Mouse (Mus musculus): ENCODE measurements around the gene Fxn. TPM values are rescaled to one million over a fixed set of nuclear protein-coding genes. Genes with fewer than 3 reads are reported as not detected.

Fxn gene
- 17.8 and 18.5 TPM in 2 replicates for total RNA-seq (2021)
- long read RNA-seq, transcript Fxn-201 (5 exons, 1,114 nt) = major isoform, 25 of 29 reads
- long read RNA-seq, partial matches to known transcripts = 0 of 29 reads
- long read RNA-seq, other reads (novel, unspliced or antisense) = 4 of 29 reads

DNA sequence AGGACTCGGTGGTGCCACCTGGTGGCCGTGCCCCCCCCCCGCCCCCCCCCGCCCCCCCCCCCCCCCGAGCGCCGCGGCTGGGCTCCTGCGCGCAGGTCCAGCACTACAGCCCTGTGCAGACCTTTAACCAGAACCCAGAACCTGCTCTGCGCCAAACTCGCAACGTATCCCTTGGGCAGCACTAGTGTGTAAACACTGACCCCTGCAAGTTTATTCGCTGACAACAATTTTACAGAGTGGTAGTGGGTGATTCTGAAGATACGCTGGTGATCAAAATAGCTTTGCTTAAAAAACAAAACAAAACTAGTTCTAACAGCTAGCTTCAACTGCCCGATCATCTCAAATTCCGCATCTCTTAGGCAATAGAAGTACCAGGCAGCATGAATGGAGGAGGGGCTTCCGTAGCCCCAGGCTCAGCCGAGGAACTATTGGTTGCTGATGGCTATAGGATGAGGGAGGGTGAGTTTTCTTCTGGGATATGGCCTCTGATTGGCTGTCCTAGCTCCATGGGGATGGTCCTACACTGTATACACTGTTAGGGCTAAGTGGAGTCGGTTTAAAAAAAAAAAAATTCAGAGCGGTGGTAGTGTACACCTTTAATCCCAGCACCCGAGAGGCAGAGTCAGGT, at the start of gene Fxn:
Fxn (minus strand) TSS at position 5 of the 628 bp plus-strand sequence.
- DNase-seq = no peak

DNA sequence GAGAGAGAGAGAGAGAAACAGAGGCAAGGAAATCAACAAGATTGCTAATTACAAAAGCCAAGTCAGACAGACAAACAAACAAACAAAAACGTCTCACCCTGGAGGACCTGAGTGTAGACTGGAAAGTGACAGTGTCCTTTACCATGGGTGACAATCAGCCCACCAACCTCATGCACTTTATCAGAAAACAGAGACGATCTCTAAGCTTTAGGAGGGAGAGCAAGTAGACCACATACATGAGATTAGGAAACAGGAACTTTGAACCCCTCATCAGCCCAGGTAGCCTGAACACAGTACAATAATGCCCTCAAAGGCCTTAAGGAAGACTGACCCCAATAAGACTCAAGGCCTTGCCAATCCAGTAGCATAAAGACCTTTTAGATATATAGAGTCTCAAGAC, 47.5 kb upstream of the Fxn start:
- DNase-seq = no peak

DNA sequence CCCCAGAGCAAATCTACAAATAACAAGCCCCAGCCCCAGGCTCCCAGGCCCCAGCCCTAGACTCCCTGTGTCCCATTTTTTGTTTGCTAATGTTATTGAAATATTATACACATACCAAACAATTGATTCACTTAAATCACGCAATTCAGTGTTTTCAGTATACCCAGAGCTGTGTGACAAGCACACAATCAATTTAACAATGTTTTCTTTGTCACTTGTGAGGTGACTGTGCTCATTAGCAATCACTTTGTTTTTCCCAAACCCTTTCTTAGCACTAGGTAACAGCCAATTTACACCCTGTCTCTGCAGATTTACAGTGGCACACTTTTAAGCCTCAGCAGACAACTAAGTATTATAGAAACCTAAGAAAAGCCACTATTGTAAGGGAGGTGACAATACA, 46.6 kb upstream of the Fxn start:
- DNase-seq = no peak

DNA sequence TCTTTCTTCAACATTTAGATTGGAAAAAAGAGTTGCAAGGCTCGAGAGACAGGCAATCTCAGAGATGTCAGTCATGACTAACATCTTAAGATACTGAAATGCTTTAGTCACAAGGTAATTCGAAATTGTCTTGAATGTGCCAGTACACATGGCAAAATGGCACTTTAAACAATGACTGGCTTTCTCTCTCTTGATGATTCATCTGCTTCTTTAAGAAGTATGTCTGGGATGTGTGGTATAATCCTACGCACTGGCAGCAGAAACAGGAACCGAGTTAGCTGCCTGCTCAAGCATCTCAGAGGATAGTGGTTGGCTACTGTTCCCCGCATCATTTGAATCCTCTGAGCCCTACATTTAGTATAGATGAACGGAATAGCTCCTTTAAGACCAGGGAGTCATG, 45.3 kb upstream of the Fxn start:
- DNase-seq = no peak

DNA sequence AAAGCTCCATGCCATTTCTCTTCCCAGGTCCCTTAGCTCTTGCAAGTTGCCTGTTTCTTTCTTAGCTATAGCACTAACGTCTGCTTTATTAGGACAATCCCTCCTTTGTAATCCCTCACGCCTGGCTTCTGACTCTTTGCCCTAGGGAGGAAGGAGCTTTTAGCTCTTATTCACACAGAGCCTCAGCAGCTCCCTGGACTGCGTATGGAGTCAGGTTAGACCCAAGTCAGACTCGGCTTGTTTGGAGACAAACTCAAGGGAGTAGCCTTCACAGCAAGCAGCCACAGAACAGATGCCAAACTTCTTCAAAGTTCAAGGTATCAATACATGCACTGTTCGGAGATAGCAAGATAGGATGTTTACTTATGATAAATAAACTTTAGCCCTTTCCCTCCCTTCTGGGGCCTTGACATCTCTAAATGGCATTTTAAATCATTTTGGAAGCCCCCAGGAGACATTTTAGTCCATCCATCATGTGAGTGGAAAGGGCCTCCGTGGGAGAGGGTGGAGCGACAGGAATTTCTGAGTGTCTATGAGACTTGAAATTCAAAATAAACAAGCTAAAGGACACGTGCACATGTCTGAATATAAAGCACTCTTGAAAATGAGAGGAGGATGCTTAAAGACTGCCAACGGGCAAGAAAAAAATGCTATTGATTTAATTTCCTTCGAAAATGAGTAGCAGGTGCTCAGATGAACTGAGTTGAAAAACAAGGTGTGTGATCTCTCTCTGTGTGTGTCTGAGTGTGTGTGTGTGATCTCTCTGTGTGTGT, 43.6 kb upstream of the Fxn start:
- DNase-seq = no peak

DNA sequence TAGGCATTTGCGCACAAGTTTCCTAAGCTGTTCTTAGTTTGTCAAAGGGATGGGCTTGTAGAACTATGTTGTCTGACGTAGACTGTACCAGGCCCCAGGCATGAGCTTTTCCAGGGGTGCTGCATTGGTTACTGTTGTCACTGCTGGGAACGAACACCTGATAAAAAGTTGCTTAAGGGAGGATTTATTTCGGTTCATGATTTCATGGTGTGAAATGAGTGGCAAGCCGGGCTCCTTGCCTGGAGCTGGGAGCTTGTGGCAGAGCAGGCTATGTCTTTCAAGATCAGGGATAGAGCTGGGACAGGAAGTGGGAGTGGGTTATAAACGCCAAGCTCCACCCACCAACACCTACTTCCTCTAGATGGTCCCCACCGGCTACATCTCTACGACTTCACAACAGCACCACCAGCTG, 41.5 kb upstream of the Fxn start:
- DNase-seq = no peak

DNA sequence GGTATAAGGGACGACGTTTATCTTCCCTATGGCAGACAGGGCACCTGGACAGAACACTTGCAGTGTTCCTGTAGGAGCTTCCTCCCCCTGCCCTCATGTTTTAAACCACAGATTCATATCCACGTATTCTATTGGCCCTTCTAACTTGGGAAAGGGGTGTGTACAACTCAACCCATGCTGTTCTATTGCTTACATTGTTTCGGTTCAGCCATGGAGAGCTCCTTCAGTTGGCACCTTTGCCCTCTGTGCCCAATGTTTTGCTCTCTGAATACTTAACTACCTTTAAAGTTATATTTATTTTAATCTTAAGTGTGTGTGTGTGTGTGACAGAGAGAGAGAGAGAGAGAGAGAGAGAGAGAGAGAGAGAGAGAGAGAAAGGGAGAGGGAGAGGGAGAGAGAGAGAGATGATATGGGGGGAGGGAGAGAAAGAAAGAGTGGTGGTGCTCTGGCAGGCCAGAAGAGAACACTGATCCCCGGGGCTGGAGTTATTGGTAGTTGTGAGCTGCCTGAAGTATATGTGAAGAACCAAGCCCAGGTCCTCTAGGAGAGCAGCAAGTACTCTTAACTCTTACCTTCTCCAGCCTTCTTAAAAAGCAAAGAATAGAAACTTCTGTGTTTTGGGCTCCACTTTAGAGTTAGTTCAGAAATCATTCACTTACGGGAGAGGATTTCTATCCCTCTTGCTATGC, 41.0 kb upstream of the Fxn start:
- DNase-seq = no peak

DNA sequence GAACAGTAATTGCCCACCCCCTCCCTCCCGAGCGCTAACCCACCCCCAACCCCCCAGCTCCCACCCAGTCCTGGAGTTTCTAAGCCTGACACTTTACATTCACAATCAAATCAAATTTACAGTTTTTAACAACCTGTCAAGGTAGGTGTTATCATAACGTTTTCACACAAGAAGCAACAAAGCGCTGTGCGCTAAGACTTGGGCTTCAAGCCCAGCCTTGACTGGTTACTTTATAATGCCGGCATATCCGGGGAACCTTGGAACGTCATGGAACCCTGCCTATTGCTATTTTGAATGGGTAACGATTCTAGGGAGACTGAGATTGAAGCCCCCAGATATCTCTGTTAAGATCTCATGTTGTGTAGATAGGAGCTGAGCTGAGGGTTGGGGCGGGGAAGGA, 37.8 kb upstream of the Fxn start:
- no peak for DNase-seq

DNA sequence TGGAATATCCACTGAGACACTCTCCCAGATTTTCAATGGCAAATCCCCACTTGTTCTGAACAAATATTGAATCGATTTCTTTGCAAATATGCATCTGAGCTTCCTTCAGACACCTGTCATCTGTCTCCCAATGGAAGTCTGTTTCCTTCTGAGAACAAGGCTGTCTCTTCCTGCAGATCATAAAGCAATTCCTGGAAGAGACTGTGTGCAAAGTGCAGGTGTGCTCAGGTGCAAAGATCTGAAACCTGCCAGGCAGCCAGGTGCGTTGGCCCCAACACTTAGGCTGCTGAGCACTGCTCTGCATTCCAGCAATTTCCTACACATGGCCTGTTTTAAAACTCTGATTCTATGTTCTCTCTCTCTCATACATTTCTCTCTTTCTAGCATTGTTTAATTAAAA, 37.3 kb upstream of the Fxn start:
- DNase-seq = no peak

DNA sequence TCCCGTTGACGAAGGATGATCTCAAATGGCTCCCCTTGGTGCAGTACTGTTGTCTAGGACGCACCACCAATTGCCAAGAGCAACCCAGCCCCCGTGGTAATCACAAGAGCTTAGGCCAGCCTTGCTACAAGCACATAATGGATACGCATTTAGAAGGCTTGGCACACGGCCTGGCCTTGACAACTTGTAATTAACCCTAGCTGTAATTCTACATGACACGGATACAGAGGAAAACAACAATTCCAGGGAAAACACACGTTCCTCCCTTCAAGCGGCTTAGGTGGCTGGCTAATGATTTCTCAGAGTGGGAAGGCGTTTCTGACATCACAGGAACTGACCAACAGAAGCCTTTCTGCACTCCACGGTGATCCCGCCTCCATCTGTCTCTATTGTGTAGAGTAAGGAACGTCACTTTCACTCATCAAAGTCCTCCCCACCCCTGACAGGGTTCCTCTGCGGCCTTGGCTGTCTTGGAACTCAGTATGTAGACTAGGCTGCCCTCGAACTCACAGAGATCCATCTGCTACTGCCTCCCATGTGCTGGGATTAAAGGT, 36.7 kb upstream of the Fxn start:
- DNase-seq = no peak

DNA sequence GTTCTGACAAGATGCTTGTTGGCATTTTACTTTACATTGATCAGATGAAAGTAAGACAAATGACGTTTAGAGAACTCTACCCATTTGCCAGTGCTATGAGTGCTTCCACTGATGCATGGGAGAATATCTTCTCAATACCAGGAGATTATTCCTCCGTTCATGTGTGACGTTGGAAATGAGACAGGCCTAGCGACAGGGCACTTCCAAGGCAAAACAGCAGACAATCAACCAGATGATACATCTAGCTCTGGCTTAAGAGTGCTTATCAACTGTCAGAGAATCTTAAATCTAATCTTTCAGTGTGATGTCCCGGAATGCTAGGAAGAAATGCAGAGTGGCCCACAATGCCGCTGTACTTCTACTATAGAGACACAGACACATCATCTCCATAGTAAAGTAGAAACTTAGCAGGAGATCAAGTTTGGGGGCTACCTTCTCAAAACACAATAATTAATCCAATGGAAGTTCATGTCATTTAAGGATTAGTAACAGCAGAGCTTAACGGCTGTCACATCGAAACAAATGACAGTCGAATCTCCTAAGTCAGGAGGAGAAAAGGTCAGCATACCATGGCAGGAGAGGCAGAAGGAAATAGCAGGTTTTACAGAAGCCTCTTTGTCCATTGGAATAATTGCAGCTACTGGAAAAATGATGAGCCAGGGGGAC, 35.8 kb upstream of the Fxn start:
- no peak for DNase-seq

DNA sequence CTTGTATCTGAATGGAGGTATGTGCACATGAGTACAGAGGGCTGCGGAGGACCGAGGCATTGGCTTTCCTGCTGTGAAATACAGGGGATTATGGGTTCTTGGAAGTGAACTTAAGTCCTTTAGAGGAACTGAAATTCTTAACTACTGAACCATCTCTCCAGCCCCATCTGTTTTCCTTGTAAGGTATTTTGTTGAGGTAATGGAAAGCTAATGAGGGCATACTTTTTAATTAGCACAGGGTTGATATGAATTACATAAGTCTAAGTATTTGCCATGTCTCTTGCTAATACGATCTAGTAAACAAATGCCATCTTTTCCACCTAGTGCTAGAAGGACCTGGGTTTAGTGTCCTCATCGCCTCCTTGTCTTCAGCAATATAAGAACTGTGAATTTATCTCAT, 34.8 kb upstream of the Fxn start:
- no peak for DNase-seq

DNA sequence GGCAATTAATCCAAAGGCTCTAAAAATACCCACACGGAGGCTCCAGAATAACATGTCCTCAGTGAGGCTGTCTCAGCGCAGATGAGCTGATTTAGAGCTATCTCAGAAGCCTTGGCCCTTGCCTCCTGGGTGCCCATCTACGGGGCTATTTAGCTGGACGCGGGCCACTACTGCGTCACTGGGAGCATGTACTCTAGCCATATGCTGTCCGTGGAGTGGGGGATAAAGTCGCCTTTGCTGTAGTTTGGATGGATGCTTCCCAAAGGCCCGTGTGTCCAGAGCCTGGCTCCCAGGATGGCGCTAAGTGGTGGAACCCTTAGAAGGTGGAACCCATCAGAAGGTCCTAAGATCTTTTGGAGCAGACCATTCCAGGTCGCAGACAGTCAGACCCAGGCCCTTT, 34.3 kb upstream of the Fxn start:
- DNase-seq = no peak

DNA sequence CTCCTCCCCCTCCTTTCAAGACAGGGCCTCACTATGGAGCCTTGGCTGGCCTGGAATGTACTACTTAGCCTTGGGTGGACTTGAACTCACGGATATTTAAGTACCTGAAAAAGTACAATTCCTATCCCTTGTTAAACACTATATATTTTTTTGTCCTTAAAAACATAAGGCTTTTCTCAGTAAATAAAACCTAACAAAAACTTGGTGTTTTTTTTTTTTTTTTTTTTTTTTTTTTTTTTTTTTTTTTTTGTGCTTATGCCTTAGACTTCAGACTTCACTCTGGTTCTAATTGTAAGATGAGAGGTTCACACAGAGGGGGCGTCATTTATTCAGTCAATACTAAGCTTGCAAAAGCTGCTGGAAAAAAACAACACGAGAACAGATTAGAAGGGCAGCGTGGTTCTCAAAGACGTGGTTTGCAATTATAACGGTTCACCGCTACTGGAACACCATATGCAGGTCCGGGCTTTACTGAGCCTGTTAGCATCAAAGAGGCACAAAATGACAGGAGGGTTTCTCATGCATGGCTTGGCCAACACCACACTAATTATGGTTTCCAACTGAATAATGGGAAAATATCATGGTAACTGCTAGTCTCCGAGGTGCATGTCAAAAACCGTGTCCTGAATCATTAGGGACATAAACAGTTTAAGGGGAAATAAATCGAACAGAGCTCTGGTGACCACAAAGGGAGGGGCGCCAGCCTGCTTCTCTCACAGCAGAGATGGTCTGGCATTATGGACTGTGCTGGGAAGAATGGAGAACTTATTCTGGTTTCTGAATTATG, 32.3 kb upstream of the Fxn start:
- DNase-seq = no peak

DNA sequence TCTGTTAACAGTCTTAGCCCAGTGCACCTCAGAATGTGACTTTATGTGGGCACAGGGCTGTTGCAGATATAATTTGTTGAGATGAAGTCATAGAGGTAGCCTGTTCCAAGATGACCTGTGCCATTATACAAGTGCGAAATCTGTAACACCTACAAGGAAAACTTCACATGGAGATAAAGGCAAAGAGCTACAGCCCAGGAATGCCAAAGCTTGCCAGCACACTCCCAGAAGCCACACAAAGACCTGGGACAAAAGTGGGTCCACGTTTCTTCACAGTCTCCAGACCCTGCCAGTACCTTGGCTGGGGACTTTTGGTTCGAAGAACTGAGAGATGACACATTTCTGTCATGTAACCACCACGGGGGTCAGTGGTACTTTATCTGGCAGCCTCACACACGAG, 31.6 kb upstream of the Fxn start:
- DNase-seq = no peak

DNA sequence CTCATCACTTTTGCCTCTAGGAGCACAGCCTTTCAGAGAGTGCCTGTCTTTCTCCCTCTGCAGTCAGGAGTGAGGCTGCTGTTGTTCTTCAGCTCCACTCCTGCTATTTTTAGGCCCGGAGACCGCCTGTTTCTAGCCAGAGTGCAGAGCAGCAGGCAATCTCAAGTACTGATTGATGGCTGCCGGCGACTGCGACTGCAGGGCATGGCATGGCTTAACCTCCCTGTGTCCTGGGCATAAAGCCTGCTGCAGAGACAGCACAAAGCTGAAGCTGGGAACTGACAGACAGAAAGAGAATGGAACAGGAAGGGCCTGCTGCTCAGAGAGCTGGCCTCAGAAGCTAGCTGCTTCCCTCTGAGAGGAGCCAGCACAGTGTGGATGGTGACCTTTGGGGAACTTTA, 27.9 kb upstream of the Fxn start:
- peak; percentile 43 for DNase-seq

DNA sequence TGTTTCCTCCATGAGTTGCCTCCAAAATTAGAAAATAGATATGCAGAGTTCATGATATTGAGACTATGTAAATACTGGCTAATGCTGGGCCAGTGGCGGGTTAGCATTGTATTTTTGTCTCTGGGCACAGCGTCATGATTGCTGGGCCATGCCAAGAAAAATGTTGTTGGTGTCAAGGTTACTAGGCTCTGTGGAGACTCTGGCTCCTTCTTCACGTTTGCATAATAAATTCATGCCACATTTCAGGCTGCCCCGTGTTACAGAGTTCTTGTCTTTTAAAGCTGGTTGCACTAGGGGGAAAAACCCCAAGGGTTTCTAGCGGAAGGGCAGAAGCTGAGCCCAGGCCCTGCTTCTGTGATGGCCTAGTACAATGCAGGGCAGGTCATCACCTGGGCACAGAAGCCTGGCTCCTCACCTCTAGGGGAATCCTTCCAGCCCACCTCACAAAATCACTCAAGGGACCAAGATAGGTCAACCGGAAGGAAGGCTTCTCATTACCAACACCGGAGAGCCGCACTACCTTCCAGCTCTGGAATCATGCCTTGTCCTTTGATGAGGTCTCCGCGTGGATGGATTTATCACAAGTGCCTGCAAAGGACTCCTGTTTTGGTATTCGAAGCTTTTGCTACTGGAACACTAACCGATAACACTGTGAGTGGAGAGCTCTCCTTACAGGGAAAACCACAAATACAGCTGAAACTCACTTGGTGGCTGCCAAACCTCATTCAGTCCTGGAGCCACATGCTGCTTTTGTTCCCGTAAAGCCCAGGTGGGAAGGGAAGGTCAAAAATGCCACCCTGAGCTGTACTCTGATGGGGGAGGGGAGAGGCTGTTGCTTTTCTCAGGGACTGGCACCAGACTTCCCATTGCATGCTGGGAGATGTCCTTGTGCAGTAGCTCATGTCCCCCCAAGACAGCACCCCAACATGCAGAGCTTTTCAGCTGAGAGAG, 27.1 kb upstream of the Fxn start:
- DNase-seq = no peak

DNA sequence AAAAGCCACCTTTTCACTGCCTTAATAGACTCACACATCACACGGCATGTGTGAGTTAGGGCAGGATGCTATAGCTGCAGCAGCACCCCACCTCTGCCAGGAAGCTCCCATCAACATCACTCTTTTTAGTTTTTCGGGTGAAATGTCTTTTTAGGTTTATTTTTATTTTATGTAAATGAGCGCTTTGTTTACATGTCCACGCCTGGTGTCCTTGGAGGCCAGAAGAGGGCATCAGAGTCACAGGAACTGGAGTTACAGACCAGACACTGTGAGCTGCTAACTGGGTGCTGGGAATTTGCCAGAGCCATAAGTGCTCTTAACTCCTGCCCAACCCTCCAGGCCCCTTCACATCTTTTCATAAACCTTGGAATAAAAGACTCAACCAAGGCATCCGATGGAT, 25.9 kb upstream of the Fxn start:
- no peak for DNase-seq

DNA sequence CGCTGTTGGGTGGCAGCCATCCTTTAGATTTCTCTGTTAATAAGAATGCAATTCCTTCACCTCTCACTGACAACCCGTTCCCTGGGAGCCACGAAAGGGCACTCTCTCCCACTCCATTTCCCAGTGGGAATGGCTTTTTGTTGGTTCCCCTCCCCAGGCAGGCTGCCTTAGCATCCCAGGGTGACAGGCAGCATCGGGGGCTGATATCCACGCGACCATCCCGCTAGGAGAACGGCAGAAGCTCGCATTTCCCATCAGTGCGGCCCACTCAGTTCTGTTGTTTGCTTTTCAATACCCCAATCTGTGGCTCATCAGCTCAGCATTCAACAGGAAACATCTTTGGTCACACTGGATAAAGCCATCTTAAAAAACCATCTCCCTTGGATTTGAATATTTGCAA, 21.8 kb upstream of the Fxn start:
- no peak for DNase-seq

DNA sequence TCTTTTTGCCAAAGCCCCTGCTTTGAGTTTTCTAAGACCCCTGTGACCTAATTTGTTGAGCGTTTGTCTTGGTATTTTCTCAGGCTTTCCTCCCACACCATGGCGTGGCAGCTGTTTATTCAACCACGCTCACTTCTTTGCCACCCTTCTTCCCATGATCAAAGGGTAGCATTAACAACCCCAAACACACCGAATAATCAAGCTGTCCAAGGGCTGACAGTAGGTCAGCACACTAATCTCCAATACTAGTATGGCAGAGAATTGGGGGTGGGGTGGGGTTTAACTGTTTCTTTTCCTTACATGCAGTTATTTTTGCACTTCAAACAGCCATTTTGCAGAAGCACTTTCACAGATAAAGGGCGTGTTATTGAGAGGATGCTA, 21.4 kb upstream of the Fxn start:
- no peak for DNase-seq

All from adrenal gland, postnatal 25 days (tissue).